Mouse (Mus musculus) layer of hippocampus, postnatal 10 days (tissue): ENCODE data around the gene Gm8165. TPM values are rescaled to one million over a fixed set of nuclear protein-coding genes. Genes with fewer than 3 reads are reported as not detected.
"Not testable (repeated sequence)": the region's sequence is repeated elsewhere in the genome, so short reads cannot be mapped to it uniquely, and the experiment has no call there.

Experiments
- DNase-seq, 2 experiments: peaks; one replicate each; pipeline ENCODE4 v3.0.0; 2021; ENCODE audit warnings: low spot score in 2 of 2
- long read RNA-seq: library from polyadenylated mRNA; stranded (forward); transcript quantifications from one replicate; pipeline ENCODE4 v2.0.0, GENCODE M21; 2023
- total RNA-seq, 2 experiments: library from RNA; stranded (reverse); gene quantifications; 2 replicates each; pipeline ENCODE4 v1.2.3; 2021

Gm8165 gene
- not detected for total RNA-seq
- long read RNA-seq = 0 reads

GRCm38 (mm10) chr14:43677099-43677498 lies at the start of gene Gm8165:
TSS of gene Gm8165 (minus strand) at chr14:43677199.
- DNase-seq = not testable (repeated sequence)

- DNase-seq = not testable (repeated sequence)
These were observed 20.6 kb upstream of the Gm8165 start, which contains the start of gene Gm7324 for GRCm38 (mm10) chr14:43697621-43698020. TSS of gene Gm7324 (plus strand) at chr14:43697828.

Other genes with a start within 250 kb of the Gm8165 start
- not detected for gene Gm5799, start 133.6 kb downstream of the Gm8165 start, total RNA-seq
- not detected for gene Gm17654, start 98.1 kb downstream of the Gm8165 start, total RNA-seq
- gene Gm10375, start 69.2 kb downstream of the Gm8165 start, total RNA-seq = not detected
- 1 to 10 TPM; 1.6 to 2.2 TPM for gene Gm7324, start 20.6 kb upstream of the Gm8165 start, total RNA-seq
- gene Gm16506, start 50.3 kb upstream of the Gm8165 start, total RNA-seq = not detected
- not detected for gene Gm6526, start 70.7 kb upstream of the Gm8165 start, total RNA-seq
- gene Gm8180, start 107.5 kb upstream of the Gm8165 start, total RNA-seq = not detected
- not detected for gene Ear1, start 198.3 kb upstream of the Gm8165 start, total RNA-seq
- not detected for gene Ear10, start 246.4 kb upstream of the Gm8165 start, total RNA-seq
- gene Gm8113, start 248.2 kb upstream of the Gm8165 start, total RNA-seq = under 1 TPM; 0.18 to 0.48 TPM